Mouse (Mus musculus) kidney, postnatal 10 days (tissue): Measurements from ENCODE around the gene Cend1.
A peak's percentile ranks its signal among the peaks of the same experiment; 100 is the strongest.

Experiments
- DNase-seq: peaks from one replicate; pipeline ENCODE4 v3.0.0; 2021; ENCODE audit warnings: mixed read lengths

The Cend1 gene

GRCm38 (mm10) chr7:141442199-141442598 lies 12.9 kb upstream of the Cend1 start:
- no peak for DNase-seq

- DNase-seq = no peak
Observed at GRCm38 (mm10) chr7:141441460-141441859, 12.2 kb upstream of the Cend1 start.

- DNase-seq = peak; percentile 84
Observed at GRCm38 (mm10) chr7:141440613-141441012, 11.3 kb upstream of the Cend1 start.

- no peak for DNase-seq
Observed at GRCm38 (mm10) chr7:141439811-141440210, 10.5 kb upstream of the Cend1 start.

GRCm38 (mm10) chr7:141439140-141439679 lies 9.9 kb upstream of the Cend1 start:
- no peak for DNase-seq

GRCm38 (mm10) chr7:141438201-141438968 lies 9.1 kb upstream of the Cend1 start:
- DNase-seq = no peak

- peak; percentile 89 for DNase-seq
Observed at GRCm38 (mm10) chr7:141437178-141438120, 8.2 kb upstream of the Cend1 start, which contains the start of gene Slc25a22. Slc25a22 (minus strand) TSS chr7:141437892.

GRCm38 (mm10) chr7:141436523-141436892 lies 7.2 kb upstream of the Cend1 start:
- no peak for DNase-seq

GRCm38 (mm10) chr7:141435856-141436522 lies 6.7 kb upstream of the Cend1 start:
- no peak for DNase-seq

GRCm38 (mm10) chr7:141435129-141435855 lies 6.0 kb upstream of the Cend1 start:
- peak; percentile 70 for DNase-seq

- DNase-seq = peak; percentile 58
Observed at GRCm38 (mm10) chr7:141434464-141434863, 5.2 kb upstream of the Cend1 start.

- DNase-seq = no peak
Observed at GRCm38 (mm10) chr7:141433517-141434400, 4.5 kb upstream of the Cend1 start.

GRCm38 (mm10) chr7:141432741-141433516 lies 3.6 kb upstream of the Cend1 start:
- DNase-seq = peak; percentile 57

GRCm38 (mm10) chr7:141432186-141432611 lies 2.9 kb upstream of the Cend1 start:
- DNase-seq = no peak

GRCm38 (mm10) chr7:141431434-141432185 lies 2.3 kb upstream of the Cend1 start:
- DNase-seq = no peak

- no peak for DNase-seq
Observed at GRCm38 (mm10) chr7:141430585-141431240, 1.4 kb upstream of the Cend1 start.

- no peak for DNase-seq
Observed at GRCm38 (mm10) chr7:141429840-141430584, 721 bp upstream of the Cend1 start.

- no peak for DNase-seq
Observed at GRCm38 (mm10) chr7:141428701-141429100, 590 bp downstream of the Cend1 start.
